Mouse (Mus musculus) embryonic facial prominence, embryonic 10.5 days (tissue): ENCODE measurements around the gene Col6a2. TPM values are rescaled to one million over a fixed set of nuclear protein-coding genes. Genes with fewer than 3 reads are reported as not detected.

ENCODE experiments used
- DNase-seq: peaks from one replicate; pipeline ENCODE4 v3.0.0-alpha.2; 2017; ENCODE audit warnings: low spot score
- H3K27ac ChIP-seq: fragments of 300-500 bp; sonication (generic); replicated peaks from 2 replicates; pipeline ENCODE4 v1.5.1; 2016; ENCODE audit warnings: mild to moderate bottlenecking
- H3K27me3 ChIP-seq: fragments of 300-500 bp; sonication (generic); replicated peaks from 2 replicates; pipeline ENCODE4 v1.6.1; 2016; ENCODE audit warnings: low read depth, mild to moderate bottlenecking; ENCODE audit not compliant: poor library complexity, severe bottlenecking
- H3K36me3 ChIP-seq: fragments of 300-500 bp; sonication (generic); replicated peaks from 2 replicates; pipeline ENCODE4 v1.6.1; 2016; ENCODE audit warnings: mild to moderate bottlenecking, moderate library complexity
- H3K4me1 ChIP-seq: fragments of 300-500 bp; sonication (generic); 2 replicates; pipeline ENCODE4 v1.6.1; 2016
- H3K4me3 ChIP-seq: fragments of 300-500 bp; sonication (generic); 2 replicates; pipeline ENCODE4 v1.5.1; 2016; ENCODE audit warnings: mild to moderate bottlenecking, moderate library complexity
- H3K9me3 ChIP-seq: fragments of 300-500 bp; sonication (generic); 2 replicates; pipeline ENCODE4 v1.6.1; 2016; ENCODE audit warnings: mild to moderate bottlenecking
- WGBS: fragments of 180-500 bp; shearing (Covaris S2); methylation state at CpG from one replicate; pipeline ENCODE4 v1.1.7; 2016; 5-methylcytosine and 5-hydroxymethylcytosine counted together
- polyA plus RNA-seq: library from polyadenylated mRNA; unstranded; fragments of >200 nt; fragmentation: Nextera tagmentation; extraction: Ambion mirVana; gene quantifications from 2 replicates; pipeline ENCODE4 v1.2.1, GENCODE M21; 2016

The Col6a2 gene
- polyA plus RNA-seq, 1 experiment from 2014 or later: 11.8 TPM

DNA sequence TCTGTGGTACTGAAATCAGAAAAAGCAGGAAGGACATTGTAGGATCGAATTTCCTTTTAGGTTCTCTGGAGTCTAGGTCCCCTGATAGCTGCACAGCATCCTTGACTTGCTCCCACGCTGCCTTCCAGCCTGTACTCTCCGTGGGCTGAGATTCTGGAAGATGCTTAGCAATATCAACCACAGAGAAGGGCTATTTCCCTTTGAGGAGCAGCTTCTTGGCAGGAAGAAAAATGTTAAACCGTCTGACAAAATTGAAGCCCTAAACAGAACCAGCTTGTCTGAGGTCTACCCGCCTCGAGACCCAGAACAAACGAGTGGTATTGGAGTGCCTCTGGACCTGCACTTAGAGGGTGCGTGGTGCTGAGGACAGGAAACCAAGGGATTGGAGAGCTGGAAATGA is 9.2 kb upstream of the Col6a2 start:
- H3K27ac ChIP-seq: 0 out of 2 replicates have a peak overlapping the region, but pooled peaks have one; percentile 3
- DNase-seq: no peak
- H3K36me3 ChIP-seq: no peaks in the 10 kb centered on the region
- no peaks in the 10 kb centered on the region for H3K9me3 ChIP-seq
- peaks cover 50% of the 10 kb centered on the region for H3K4me1 ChIP-seq
- 70% methylated on average over 8 of the region's 8 CpGs for WGBS
- H3K4me3 ChIP-seq: no peak overlapping the region
- no peaks in the 10 kb centered on the region for H3K27me3 ChIP-seq

DNA sequence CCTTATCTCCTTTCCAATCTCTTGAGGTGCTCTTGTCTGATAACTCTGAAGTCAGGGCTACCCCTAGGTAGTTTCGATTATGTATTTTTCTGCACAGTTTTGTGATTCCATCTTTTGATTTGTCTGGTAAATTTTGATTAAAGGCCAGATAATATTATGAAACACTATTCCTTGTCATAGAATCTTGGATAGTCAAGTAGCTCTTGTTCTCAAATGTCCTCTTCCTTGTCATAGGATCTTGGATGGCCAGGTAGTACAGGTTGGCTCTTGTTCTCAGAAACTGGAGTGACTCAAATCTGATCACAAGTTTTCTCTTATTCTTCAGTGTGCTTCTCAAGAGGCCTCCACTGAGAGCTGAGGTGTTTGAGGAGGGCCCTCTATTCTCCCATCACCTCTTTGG is 7.2 kb upstream of the Col6a2 start:
- H3K4me1 ChIP-seq: peaks cover 36% of the 10 kb centered on the region
- H3K27me3 ChIP-seq: no peaks in the 10 kb centered on the region
- no peaks in the 10 kb centered on the region for H3K9me3 ChIP-seq
- no peak for DNase-seq
- H3K36me3 ChIP-seq: no peaks in the 10 kb centered on the region
- no peak overlapping the region for H3K27ac ChIP-seq
- 93% methylated on average over 1 of the region's 1 CpGs for WGBS
- H3K4me3 ChIP-seq: no peak overlapping the region

DNA sequence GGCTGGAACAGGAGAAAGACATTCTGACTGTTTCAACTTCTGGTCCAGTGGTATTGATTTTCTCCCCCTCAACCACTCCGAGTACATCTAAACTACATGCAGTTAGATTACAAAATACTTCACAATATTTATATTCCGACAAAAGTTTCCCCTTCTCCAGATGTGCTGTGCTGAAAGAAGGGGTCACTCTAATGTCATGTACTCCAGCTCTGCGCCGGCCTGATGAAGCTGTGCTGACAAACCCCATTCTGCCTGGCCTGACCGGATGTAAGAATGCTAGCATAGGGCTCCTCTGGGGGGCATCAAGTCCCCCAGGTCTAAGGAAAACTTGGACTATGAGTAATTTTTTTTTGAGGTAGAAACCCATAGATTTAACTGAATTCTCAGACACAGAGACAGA is 4.3 kb upstream of the Col6a2 start:
- Histone ChIP-seq H3K36me3 (no peaks in the 10 kb centered on the region), H3K9me3 (no peaks in the 10 kb centered on the region), H3K27ac (no peak overlapping the region), H3K4me3 (no peak overlapping the region), H3K27me3 (peaks cover 8% of the 10 kb centered on the region), H3K4me1 (peaks cover 21% of the 10 kb centered on the region)
- WGBS: 87% methylated on average over 5 of the region's 5 CpGs
- no peak for DNase-seq

DNA sequence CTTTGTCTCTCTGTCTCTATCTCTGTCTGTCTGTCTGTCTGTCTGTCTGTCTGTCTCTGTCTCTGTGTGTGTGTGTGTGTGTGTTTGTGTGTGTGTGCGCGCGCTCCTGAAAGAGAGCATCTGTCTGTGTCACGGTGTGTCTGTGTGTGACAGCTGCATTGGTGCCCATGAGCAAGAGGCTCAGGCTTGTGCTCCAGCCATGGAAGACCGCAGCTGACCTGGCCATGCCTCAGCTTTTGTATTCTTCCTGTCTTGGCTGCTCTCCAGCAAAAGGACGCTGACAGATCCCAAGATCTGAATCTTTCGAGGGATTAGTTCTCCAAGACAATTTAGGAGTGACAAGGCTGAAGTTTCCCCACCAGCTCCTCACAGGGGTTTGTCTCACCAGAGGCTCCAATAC is 1.5 kb upstream of the Col6a2 start:
- Histone ChIP-seq H3K9me3 (no peaks in the 10 kb centered on the region), H3K4me1 (peaks cover 19% of the 10 kb centered on the region), H3K27ac (no peak overlapping the region), H3K36me3 (no peaks in the 10 kb centered on the region), H3K4me3 (no peak overlapping the region), H3K27me3 (peaks cover 21% of the 10 kb centered on the region)
- WGBS: 83% methylated on average over 7 of the region's 7 CpGs
- DNase-seq: no peak

DNA sequence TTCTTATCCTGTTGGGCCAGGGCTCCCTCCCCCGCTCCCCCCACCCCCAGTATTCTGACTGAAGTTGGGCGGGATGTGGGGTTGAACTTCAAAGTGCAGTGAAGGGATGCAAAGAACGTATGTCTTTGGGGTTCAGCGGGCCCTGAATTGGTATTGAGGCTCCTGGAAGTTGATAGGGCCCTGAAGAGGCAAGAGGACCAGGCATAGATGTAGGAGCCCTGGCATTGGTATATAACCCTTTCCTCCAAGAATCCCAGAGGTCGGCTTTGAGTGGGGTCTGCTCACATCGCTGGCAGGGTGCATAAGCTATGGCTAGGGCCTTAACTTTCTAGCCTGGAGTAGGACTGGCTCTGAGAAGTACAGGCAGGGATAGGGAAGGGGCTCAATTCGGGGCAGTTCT is 304 bp upstream of the Col6a2 start:
- Histone ChIP-seq H3K36me3 (no peaks in the 10 kb centered on the region), H3K27me3 (peaks cover 21% of the 10 kb centered on the region), H3K4me1 (peaks cover 16% of the 10 kb centered on the region), H3K27ac (peak overlapping the region; percentile 79), H3K4me3 (peak overlapping the region; percentile 56), H3K9me3 (no peaks in the 10 kb centered on the region)
- 20% methylated on average over 7 of the region's 7 CpGs for WGBS
- DNase-seq: no peak

DNA sequence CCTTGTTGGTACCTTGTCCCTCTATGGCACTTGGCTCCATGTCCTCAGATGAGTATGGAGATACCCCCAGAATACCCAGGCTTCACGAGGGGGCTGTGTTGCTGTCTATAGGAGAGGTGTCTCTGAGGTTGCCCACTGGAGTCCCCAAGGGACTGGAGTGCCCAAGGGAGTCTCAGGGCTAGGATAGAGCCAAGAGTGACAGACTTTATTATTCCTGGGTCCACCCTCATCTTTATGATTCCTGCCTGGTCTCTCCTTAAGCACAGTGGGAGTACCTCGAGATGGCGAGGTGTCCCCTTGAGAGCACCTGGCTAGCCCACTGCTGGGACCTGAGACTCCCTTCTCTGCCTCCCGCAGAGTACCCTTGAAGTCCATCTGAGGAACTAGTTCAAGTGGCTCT is 1.0 kb downstream of the Col6a2 start:
- Histone ChIP-seq H3K27me3 (peaks cover 21% of the 10 kb centered on the region), H3K9me3 (no peaks in the 10 kb centered on the region), H3K27ac (no peak overlapping the region), H3K4me3 (peak overlapping the region; percentile 56), H3K36me3 (no peaks in the 10 kb centered on the region), H3K4me1 (peaks cover 16% of the 10 kb centered on the region)
- DNase-seq: no peak
- 85% methylated on average over 4 of the region's 4 CpGs for WGBS

DNA sequence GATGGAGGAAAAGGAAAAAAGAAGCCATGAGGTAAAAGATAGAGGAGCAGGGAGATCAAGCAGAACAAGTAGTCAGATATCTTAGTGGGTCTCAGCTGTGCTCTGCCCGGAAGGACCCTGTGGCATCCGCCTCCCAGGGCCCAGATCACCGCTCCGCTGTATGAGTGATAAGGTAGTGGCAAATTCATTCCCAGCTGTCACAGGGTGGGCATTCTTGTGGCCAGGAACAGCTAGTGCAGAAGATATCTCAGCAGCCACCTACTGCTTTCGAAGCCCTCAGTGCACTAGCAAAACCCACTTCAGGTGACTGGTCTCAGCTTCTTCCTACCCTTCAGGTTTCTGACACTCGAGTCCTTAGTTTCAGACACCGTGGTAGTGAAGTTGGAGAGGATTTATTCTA is 11.0 kb downstream of the Col6a2 start:
- Histone ChIP-seq H3K27ac (no peak overlapping the region), H3K4me3 (no peak overlapping the region), H3K9me3 (no peaks in the 10 kb centered on the region), H3K4me1 (no peaks in the 10 kb centered on the region), H3K27me3 (no peaks in the 10 kb centered on the region), H3K36me3 (peaks cover 17% of the 10 kb centered on the region)
- DNase-seq: no peak
- WGBS: 93% methylated on average over 7 of the region's 7 CpGs

DNA sequence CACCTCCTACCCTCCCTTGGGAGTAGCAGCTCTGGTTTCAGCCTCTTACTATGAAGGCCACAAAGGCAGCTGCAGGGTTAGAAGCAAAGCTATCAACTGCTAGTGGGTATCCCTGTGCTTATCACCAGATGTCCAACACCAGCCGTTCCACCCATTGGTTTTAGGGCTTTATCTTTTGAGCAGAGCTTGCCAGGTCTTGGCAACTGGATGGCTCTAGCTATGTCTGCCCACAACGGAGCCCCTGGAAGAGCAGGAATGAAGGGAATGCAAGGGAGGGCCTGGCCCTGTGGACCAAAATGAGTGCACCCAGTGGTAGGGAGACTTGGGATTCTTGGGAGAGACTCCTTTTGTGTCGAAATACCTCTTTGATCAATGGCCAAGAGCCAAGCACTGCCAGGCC is 20.7 kb downstream of the Col6a2 start:
- DNase-seq: no peak
- 88% methylated on average over 3 of the region's 3 CpGs for WGBS
- H3K27me3 ChIP-seq: no peaks in the 10 kb centered on the region
- H3K4me1 ChIP-seq: no peaks in the 10 kb centered on the region
- H3K4me3 ChIP-seq: no peak overlapping the region
- H3K27ac ChIP-seq: no peak overlapping the region
- no peaks in the 10 kb centered on the region for H3K9me3 ChIP-seq
- no peaks in the 10 kb centered on the region; the same call in 1 of the 2 replicates for H3K36me3 ChIP-seq

DNA sequence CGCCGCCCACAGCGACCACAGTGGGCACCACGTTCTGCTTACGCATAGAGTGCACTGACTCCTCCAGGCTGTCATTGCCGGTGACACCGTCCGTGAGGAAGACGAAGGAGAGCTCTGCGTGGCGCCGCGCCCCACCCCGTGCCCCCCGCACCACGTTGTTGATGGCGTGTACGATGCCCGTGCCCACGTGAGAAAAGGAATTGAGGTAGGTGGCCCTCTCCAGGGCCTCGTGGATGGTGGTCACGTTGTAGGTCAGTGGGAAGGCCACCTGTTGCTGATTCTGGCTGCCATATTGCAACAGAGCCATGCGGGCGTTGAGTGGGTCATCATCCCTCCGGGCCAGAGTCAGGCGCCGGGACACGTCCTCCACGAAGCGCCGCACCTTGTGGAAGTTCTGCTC is 27.1 kb downstream of the Col6a2 start:
- H3K27me3 ChIP-seq: no peaks in the 10 kb centered on the region
- no peak overlapping the region for H3K27ac ChIP-seq
- no peaks in the 10 kb centered on the region for H3K36me3 ChIP-seq
- H3K4me3 ChIP-seq: no peak overlapping the region
- no peaks in the 10 kb centered on the region for H3K9me3 ChIP-seq
- no peak for DNase-seq
- WGBS: 93% methylated on average over 31 of the region's 31 CpGs
- H3K4me1 ChIP-seq: no peaks in the 10 kb centered on the region

DNA sequence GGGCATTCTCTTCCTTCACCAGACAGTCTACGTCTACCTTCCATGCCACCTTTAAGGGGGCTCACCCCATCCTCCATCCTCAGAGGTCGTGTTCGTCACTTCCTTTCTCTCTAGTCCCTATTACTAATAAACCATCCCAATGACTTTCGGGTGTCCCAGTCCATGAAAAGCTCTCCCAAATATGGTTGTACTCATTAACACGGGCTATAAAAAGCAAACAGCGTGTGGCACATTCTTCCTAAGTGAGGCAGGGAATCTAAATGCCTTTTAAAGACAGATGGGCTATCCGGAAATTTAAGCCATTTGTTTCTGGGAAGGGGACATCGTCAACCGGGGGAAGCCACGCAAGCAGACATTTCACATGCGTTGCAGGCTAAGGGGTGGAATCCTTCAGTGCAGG is 33.2 kb downstream of the Col6a2 start:
- H3K4me1 ChIP-seq: no peaks in the 10 kb centered on the region
- WGBS: 88% methylated on average over 11 of the region's 11 CpGs
- no peaks in the 10 kb centered on the region for H3K9me3 ChIP-seq
- DNase-seq: no peak
- H3K27me3 ChIP-seq: no peaks in the 10 kb centered on the region
- no peak overlapping the region for H3K27ac ChIP-seq
- no peak overlapping the region for H3K4me3 ChIP-seq
- H3K36me3 ChIP-seq: no peaks in the 10 kb centered on the region

DNA sequence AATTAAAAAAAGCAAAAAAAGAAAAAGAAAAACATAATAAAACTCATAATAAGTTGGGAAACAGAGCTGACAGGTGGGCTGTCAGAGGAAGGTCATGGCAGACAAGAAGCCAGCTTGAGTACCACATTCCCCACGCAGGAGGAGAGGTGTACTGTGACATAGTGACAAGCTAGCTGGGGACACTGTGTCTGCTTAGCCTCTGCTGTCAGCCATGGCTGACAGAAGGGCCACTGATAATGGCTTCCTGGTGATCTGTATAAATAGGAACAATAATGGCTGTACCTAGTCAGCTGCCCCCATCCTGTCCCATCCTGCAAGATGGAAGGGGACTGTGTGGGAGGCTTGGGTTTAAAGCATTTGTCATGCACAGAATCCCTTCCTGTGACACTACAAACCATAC is 37.2 kb downstream of the Col6a2 start:
- 43% methylated on average over 1 of the region's 1 CpGs for WGBS
- H3K4me1 ChIP-seq: peaks cover 10% of the 10 kb centered on the region
- H3K27me3 ChIP-seq: peaks cover 24% of the 10 kb centered on the region
- H3K9me3 ChIP-seq: no peaks in the 10 kb centered on the region
- no peaks in the 10 kb centered on the region for H3K36me3 ChIP-seq
- DNase-seq: no peak
- H3K4me3 ChIP-seq: no peak overlapping the region
- no peak overlapping the region for H3K27ac ChIP-seq

DNA sequence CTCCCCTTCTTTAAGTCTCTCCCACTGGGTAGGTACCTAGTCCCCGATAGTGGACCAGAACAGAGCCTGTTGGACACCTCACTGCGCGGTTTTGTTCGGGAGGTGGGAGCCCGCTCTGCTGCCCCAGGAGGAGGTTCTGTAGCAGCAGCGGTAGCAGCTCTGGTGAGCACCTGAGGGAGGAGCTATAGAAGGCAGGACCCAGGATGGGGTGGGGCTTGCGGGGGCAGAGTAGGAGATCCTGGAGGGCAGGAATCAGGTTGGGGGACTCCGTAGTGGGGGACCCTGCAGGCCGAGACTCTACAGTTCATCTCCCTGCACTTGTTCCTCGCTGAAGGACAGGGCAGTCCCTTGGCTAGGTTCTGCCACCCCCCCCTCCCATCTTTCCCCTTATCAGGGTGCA is 39.3 kb downstream of the Col6a2 start:
- 10% methylated on average over 10 of the region's 10 CpGs for WGBS
- Histone ChIP-seq H3K27me3 (peaks cover 24% of the 10 kb centered on the region), H3K9me3 (no peaks in the 10 kb centered on the region), H3K4me1 (peaks cover 10% of the 10 kb centered on the region), H3K4me3 (peak overlapping the region; percentile 39), H3K36me3 (no peaks in the 10 kb centered on the region), H3K27ac (no peak overlapping the region)
- DNase-seq: peak; percentile 12

DNA sequence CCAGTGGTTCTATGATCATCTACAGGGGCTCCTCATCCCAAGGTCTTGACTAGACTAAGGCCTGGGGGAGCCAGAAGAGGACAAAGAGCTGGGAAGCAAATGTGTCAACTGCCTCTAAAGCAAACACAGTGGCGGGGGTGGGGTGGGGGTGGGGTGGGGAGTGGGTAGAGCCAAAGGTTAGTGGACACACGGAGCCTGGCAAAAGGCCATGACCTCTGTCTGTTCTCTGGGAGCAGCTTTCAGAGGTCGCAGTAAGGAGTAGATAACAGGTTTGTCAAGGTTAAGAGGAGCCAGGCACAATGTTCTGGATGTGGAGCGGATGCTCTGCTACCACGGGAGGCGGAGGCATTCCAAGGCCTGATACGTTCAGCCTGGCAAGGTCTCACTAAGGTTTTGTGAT is 46.5 kb downstream of the Col6a2 start:
- no peak for DNase-seq
- Histone ChIP-seq H3K36me3 (no peaks in the 10 kb centered on the region), H3K4me1 (peaks cover 7% of the 10 kb centered on the region), H3K27me3 (no peaks in the 10 kb centered on the region), H3K9me3 (no peaks in the 10 kb centered on the region), H3K4me3 (no peak overlapping the region), H3K27ac (0 out of 2 replicates have a peak overlapping the region, but pooled peaks have one; percentile 1)
- WGBS: 70% methylated on average over 7 of the region's 7 CpGs

DNA sequence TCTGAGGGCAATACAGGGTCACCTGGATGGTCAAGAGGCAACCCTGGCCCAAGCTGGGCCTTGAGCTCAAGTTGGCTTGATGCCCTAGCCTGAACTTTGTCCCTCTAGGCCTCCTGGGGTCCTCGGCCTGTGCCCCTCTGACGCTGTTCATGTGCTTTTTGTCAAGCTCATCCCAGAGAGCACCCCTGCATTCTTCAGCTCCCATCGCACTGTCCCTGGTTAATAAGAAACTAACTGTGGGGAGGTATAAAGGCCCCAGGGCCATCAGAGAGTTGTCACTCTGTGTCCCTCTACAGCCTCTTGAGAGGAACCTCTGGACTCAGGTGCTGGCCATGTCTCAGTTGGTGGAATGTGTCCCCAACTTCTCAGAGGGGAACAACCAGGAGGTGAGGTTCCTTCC is 48.1 kb downstream of the Col6a2 start, which contains the start of gene Ftcd:
Gene Ftcd, plus strand, starts transcription at position 275 of the 400 bp plus-strand sequence.
- Histone ChIP-seq H3K36me3 (no peaks in the 10 kb centered on the region), H3K9me3 (no peaks in the 10 kb centered on the region), H3K4me3 (no peak within 1 kb of the TSS), H3K4me1 (peaks cover 12% of the 10 kb centered on the region), H3K27me3 (no peaks in the 10 kb centered on the region), H3K27ac (no peak within 1 kb of the TSS)
- DNase-seq: no peak
- WGBS: 79% methylated on average over 3 of the region's 3 CpGs
